Mouse (Mus musculus) C2C12 (cell line): Measurements from ENCODE around the gene Aqp3. TPM values are rescaled to one million over a fixed set of nuclear protein-coding genes. Genes with fewer than 3 reads are reported as not detected.
A peak's percentile ranks its signal among the peaks of the same experiment; 100 is the strongest.

Experiments used
- H3K27me3 ChIP-seq: one replicate; pipeline ENCODE4 v1.6.1; 2011; ENCODE audit not compliant: control insufficient read depth, insufficient read depth, insufficient read length
- H3K36me3 ChIP-seq: one replicate; pipeline ENCODE4 v1.6.1; 2011; ENCODE audit not compliant: control insufficient read depth, insufficient read depth
- H3K4me3 ChIP-seq: one replicate; pipeline ENCODE4 v1.5.1; 2011; ENCODE audit warnings: mild to moderate bottlenecking, control low read depth; ENCODE audit not compliant: poor library complexity, insufficient read depth, severe bottlenecking
- H3K79me2 ChIP-seq: one replicate; pipeline ENCODE4 v1.6.1; 2011; ENCODE audit not compliant: control insufficient read depth, insufficient read depth
- H3K79me3 ChIP-seq: one replicate; pipeline ENCODE4 v1.6.1; 2011; ENCODE audit warnings: low read depth, control low read depth
- H3ac ChIP-seq: one replicate; pipeline ENCODE3; 2011; ENCODE audit warnings: low read depth; ENCODE audit not compliant: control insufficient read depth, insufficient read length
- CEBPB ChIP-seq: IDR thresholded peaks from one replicate; pipeline ENCODE4 v1.6.1; 2011; ENCODE audit warnings: low read depth, mild to moderate bottlenecking, control low read depth, moderate library complexity
- CTCF ChIP-seq: IDR thresholded peaks from one replicate; pipeline ENCODE4 v1.5.1; 2011; ENCODE audit not compliant: control insufficient read depth, insufficient read depth, insufficient read length
- FOSL1 ChIP-seq: IDR thresholded peaks from one replicate; pipeline ENCODE4 v1.8.0; 2011; ENCODE audit warnings: mild to moderate bottlenecking, low read length; ENCODE audit not compliant: poor library complexity, insufficient read depth, severe bottlenecking
- MAX ChIP-seq: IDR thresholded peaks from one replicate; pipeline ENCODE4 v1.6.1; 2011; ENCODE audit warnings: mild to moderate bottlenecking, control low read depth
- MYOD1 ChIP-seq: IDR thresholded peaks from one replicate; pipeline ENCODE4 v1.6.1; 2011; ENCODE audit warnings: low read depth; ENCODE audit not compliant: control insufficient read depth, insufficient read length
- MYOG ChIP-seq: IDR thresholded peaks from one replicate; pipeline ENCODE4 v1.6.1; 2011; ENCODE audit not compliant: control insufficient read depth, insufficient read length; ENCODE audit errors: extremely low read depth
- USF1 ChIP-seq: IDR thresholded peaks from one replicate; pipeline ENCODE4 v1.6.1; 2011; ENCODE audit warnings: low read depth, mild to moderate bottlenecking, control low read depth, moderate library complexity
- polyA plus RNA-seq: library from polyadenylated mRNA; unstranded; fragments of >200 nt; fragmentation: generic; extraction: Trizol; gene quantifications from one replicate; pipeline ENCODE4 v1.2.1, GENCODE M21; 2012; ENCODE audit warnings: missing spikeins

Aqp3 gene
- polyA plus RNA-seq, 1 experiment = 0.06 TPM

GRCm38 (mm10) chr4:41129406-41129805, 31.4 kb upstream of the Aqp3 start:
- H3K36me3 ChIP-seq = no peaks in the 10 kb centered on the region
- peak; percentile 51 for TF ChIP-seq CTCF
- no peak for TF ChIP-seq MYOG
- TF ChIP-seq MAX = no peak
- TF ChIP-seq CEBPB = no peak
- no peak for TF ChIP-seq USF1
- TF ChIP-seq MYOD1 = no peak
- no peak for TF ChIP-seq FOSL1

GRCm38 (mm10) chr4:41124180-41124951, 26.4 kb upstream of the Aqp3 start, which contains the start of gene Nol6:
Nol6 (minus strand) TSS chr4:41124455.
- Histone ChIP-seq H3ac (peak within 1 kb of the TSS; percentile 66), H3K36me3 (peaks cover 33% of the 10 kb centered on the region), H3K27me3 (no peaks in the 10 kb centered on the region), H3K79me2 (peaks cover 18% of the 10 kb centered on the region), H3K4me3 (peak within 1 kb of the TSS; percentile 69), H3K79me3 (peaks cover 4% of the 10 kb centered on the region)
- TF ChIP-seq MAX (peak; percentile 80), MYOD1 (no peak), USF1 (peak; percentile 79)

More at GRCm38 (mm10) chr4:41129406-41129805, 31.4 kb upstream of the Aqp3 start:
- Histone ChIP-seq H3ac (no peak overlapping the region), H3K79me3 (no peaks in the 10 kb centered on the region), H3K27me3 (no peaks in the 10 kb centered on the region), H3K4me3 (no peak overlapping the region), H3K79me2 (no peaks in the 10 kb centered on the region)

GRCm38 (mm10) chr4:41118706-41119292, 20.8 kb upstream of the Aqp3 start:
- H3ac ChIP-seq = no peak overlapping the region
- peaks cover 15% of the 10 kb centered on the region for H3K79me2 ChIP-seq
- TF ChIP-seq CEBPB (no peak), MYOG (no peak), FOSL1 (no peak), USF1 (no peak), CTCF (peak; percentile 87), MAX (no peak)
- H3K36me3 ChIP-seq = peaks cover 84% of the 10 kb centered on the region
- H3K4me3 ChIP-seq = no peak overlapping the region
- H3K27me3 ChIP-seq = no peaks in the 10 kb centered on the region
- H3K79me3 ChIP-seq = peaks cover 4% of the 10 kb centered on the region

- peaks cover 73% of the 10 kb centered on the region for H3K36me3 ChIP-seq
Measured at GRCm38 (mm10) chr4:41116817-41117216, 18.8 kb upstream of the Aqp3 start.

DNA sequence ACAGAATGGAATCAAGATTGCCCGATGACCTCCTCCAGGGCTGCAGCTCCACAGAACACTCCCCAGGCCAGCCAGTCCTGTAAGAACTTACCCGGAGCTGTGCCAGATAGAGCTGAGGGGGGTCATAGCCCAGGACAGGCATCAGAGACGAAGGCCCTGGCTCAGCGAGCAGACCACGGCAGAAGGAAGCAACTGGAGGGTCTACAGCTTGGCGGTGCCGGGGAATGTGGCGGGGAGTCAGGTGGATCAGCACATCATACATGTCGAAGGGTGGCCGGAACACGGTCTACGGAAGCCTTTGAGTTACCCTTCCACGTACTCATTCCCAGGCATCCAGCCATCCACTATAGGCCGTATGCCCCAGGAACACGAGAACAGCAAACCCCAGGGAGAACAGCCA, 17.8 kb upstream of the Aqp3 start:
- Histone ChIP-seq H3K36me3 (peaks cover 63% of the 10 kb centered on the region), H3ac (no peak overlapping the region), H3K27me3 (no peaks in the 10 kb centered on the region), H3K79me2 (no peaks in the 10 kb centered on the region), H3K79me3 (no peaks in the 10 kb centered on the region), H3K4me3 (no peak overlapping the region)
- TF ChIP-seq FOSL1 (no peak), MYOD1 (no peak), CEBPB (no peak), USF1 (no peak), MAX (no peak), CTCF (no peak), MYOG (no peak)

More at GRCm38 (mm10) chr4:41116817-41117216, 18.8 kb upstream of the Aqp3 start:
- Histone ChIP-seq H3K79me2 (no peaks in the 10 kb centered on the region), H3K27me3 (no peaks in the 10 kb centered on the region), H3K79me3 (no peaks in the 10 kb centered on the region), H3K4me3 (no peak overlapping the region), H3ac (no peak overlapping the region)
- no peak for TF ChIP-seq MYOG
- no peak for TF ChIP-seq FOSL1
- no peak for TF ChIP-seq MYOD1
- TF ChIP-seq CTCF = no peak
- no peak for TF ChIP-seq CEBPB
- no peak for TF ChIP-seq USF1
- TF ChIP-seq MAX = no peak
